Mouse (Mus musculus) naive thymus-derived CD4-positive, alpha-beta T cell, adult 2 months (primary cell): ENCODE results near the gene Gdf15.

Experiments used
- DNase-seq: peaks from one replicate; pipeline ENCODE4 v3.0.0-alpha.2; 2011; ENCODE audit warnings: low read depth

The Gdf15 gene

GRCm38 (mm10) chr8:70632346-70632892, at the start of gene Gdf15:
Gene Gdf15, minus strand, starts transcription at chr8:70632456.
- no peak for DNase-seq

GRCm38 (mm10) chr8:70681410-70681809, 49.2 kb upstream of the Gdf15 start:
- no peak for DNase-seq

- DNase-seq = no peak
Observed at GRCm38 (mm10) chr8:70680039-70680438, 47.8 kb upstream of the Gdf15 start.

- no peak for DNase-seq
Observed at GRCm38 (mm10) chr8:70679404-70679803, 47.1 kb upstream of the Gdf15 start.

- DNase-seq = no peak
Observed at GRCm38 (mm10) chr8:70678679-70679078, 46.4 kb upstream of the Gdf15 start.

GRCm38 (mm10) chr8:70677451-70678080, 45.3 kb upstream of the Gdf15 start:
- DNase-seq = no peak

- peak; percentile 70 for DNase-seq
Observed at GRCm38 (mm10) chr8:70675336-70675735, 43.1 kb upstream of the Gdf15 start.

GRCm38 (mm10) chr8:70674716-70675115, 42.5 kb upstream of the Gdf15 start:
- DNase-seq = peak; percentile 33

- DNase-seq = no peak
Observed at GRCm38 (mm10) chr8:70674109-70674508, 41.9 kb upstream of the Gdf15 start.

GRCm38 (mm10) chr8:70673079-70673856, 41.0 kb upstream of the Gdf15 start, which contains the start of gene Lsm4:
Gene Lsm4, plus strand, starts transcription at chr8:70673248.
- DNase-seq = peak; percentile 100

- DNase-seq = peak; percentile 24
Observed at GRCm38 (mm10) chr8:70672325-70673078, 40.2 kb upstream of the Gdf15 start.

GRCm38 (mm10) chr8:70671615-70672324, 39.5 kb upstream of the Gdf15 start:
- no peak for DNase-seq

- no peak for DNase-seq
Observed at GRCm38 (mm10) chr8:70667071-70667470, 34.8 kb upstream of the Gdf15 start.

- DNase-seq = no peak
Observed at GRCm38 (mm10) chr8:70665599-70665998, 33.3 kb upstream of the Gdf15 start.

GRCm38 (mm10) chr8:70664631-70665030, 32.4 kb upstream of the Gdf15 start:
- no peak for DNase-seq

GRCm38 (mm10) chr8:70663691-70664090, 31.4 kb upstream of the Gdf15 start:
- DNase-seq = no peak

GRCm38 (mm10) chr8:70660273-70660725, 28.0 kb upstream of the Gdf15 start, which contains the start of gene Pgpep1:
Gene Pgpep1, minus strand, starts transcription at chr8:70660388.
- DNase-seq = peak; percentile 54

- peak; percentile 75 for DNase-seq
Observed at GRCm38 (mm10) chr8:70659604-70660272, 27.5 kb upstream of the Gdf15 start.

- DNase-seq = peak; percentile 25
Observed at GRCm38 (mm10) chr8:70658897-70659603, 26.8 kb upstream of the Gdf15 start.

- DNase-seq = no peak
Observed at GRCm38 (mm10) chr8:70657739-70658138, 25.5 kb upstream of the Gdf15 start.
